Mouse (Mus musculus): ENCODE results near the gene Fgfr2.
A peak's percentile ranks its signal among the peaks of the same experiment; 100 is the strongest.
"Not testable (repeated sequence)": the region's sequence is repeated elsewhere in the genome, so short reads cannot be mapped to it uniquely, and the experiment has no call there.

Fgfr2 gene

DNA sequence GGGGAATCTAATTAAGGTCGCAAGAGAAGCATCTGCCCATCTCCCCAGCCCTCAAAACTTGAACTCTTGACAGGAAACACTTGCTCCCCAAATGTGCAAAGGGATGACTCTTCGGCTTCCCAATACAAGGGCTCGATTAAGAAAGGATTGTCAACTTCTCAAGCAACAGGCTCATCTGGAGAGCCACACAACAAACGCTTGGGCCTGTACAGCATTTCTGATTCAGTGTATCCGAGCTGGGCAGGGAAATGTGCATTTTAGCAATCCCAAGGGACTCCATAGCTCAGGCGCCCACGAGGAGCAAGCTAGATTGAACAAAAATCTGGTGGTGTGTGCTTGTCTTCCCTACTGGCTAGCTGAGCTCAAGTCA, 2576.7 kb downstream of the Fgfr2 start:
- DNase-seq (ENCODE audit: low spot score) = no peak

DNA sequence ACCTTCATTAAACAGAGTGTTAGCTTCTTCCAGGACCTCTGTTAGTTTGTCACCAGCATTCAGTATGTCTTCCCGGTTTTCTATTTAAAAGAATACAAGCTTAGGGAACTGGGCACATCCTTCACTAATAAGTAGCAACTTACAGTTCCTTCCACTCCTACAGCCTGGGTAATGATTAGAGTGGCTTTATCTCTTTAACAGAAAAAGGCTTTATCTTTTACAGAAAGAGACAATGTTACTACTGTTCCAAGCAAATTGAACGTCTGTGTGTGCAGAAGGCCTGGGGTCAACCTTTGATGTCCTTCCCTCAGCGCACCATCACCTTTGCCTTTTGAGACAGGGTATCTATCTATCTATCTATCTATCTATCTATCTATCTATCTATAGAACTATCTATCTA, 2577.3 kb downstream of the Fgfr2 start:
- DNase-seq (ENCODE audit: low spot score) = no peak

DNA sequence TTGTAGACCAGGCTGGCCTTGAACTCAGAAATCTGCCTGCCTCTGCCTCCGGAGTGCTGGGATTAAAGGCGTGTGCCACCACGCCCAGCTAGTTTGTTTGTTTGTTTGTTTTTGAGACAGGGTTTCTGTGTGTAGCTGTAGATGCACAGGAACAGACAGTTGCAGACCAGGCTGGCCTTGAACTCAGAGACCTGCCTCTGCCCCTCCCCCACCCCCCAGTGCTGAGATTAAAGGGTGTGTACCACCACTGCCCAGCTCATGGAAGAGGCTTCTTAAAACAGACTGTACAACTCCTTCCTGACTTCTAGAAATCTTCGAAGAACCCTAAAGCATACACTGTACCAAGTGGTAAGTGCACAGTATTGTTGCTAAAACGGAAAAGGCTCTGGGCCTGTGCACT, 2577.7 kb downstream of the Fgfr2 start:
- DNase-seq (ENCODE audit: low spot score) = no peak

DNA sequence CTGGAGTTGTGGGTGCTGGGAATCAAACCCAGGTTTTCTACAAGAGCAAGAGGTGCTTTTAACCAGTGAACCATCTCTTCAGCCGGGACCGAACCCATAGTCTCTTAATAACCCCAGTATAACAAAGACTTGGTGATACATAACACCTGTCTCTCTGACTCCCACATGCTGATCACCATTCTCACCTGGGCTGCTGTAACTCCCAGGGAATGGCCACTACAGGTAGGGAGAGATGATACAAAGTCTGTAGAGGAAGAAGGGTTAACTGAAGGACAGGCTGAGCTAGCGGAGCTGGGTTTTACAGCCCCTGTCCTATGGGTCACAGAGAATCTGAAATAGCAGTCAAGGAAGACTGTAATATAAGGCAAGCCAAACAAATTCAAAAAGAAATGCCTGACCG, 2580.0 kb downstream of the Fgfr2 start:
- DNase-seq (ENCODE audit: low spot score) = no peak

DNA sequence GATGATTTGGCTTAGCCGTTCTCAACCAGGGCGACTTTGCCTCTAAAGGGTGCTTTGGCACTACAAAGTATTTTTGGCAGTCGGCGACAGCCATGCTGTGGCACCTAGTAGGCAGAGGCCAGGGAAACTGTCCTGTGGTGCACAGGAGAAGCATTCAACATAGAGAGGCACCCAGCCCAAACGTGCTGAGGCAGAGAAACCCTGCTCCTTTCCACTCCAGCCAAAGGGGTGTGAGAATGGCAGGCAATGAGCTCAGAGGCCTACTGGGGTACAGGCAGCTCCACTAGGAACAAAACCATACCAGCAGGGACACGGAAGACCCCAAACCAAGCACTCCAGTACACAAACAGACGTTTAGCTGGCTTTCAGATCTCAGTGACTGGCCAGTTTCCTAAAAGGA, 2583.0 kb downstream of the Fgfr2 start:
- DNase-seq (ENCODE audit: low spot score) = no peak

DNA sequence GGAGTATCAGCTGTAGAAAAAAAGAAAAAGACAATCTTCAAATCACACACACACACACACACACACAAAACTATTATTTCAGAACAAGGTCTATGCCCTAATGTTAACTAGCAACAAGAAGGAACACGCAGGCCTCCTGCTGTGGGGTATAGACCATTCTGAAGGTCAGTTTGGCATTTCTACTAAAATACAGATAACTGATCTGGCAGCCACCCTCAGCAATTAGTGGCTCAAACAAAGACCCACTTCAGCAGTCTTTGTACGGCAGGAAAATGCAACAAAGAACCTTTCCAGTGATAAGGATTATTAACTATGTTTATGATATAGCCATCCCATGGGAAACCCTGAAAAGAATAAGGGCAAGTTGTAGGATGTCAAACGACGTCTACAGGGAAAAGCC, 2586.1 kb downstream of the Fgfr2 start:
- DNase-seq (ENCODE audit: low spot score) = no peak

DNA sequence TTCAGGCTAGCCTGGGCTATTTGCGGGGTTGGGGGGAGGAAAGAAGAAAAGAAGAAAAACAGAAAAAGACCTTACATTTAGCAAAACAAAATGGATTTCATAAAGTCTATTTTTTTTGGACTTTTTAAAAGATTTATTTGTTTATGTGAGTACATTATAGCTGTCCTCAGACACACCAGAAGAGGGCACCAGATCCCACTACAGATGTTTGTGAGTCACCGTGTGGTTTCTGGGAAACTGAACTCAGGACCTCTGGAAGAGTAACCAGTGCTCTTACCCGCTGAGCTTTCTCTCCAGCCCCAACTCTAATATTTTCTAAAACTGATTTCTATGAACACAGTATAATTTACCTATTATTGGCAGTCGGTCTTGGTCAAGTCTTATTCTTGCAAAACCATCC, 2588.0 kb downstream of the Fgfr2 start:
- DNase-seq (ENCODE audit: low spot score) = no peak

DNA sequence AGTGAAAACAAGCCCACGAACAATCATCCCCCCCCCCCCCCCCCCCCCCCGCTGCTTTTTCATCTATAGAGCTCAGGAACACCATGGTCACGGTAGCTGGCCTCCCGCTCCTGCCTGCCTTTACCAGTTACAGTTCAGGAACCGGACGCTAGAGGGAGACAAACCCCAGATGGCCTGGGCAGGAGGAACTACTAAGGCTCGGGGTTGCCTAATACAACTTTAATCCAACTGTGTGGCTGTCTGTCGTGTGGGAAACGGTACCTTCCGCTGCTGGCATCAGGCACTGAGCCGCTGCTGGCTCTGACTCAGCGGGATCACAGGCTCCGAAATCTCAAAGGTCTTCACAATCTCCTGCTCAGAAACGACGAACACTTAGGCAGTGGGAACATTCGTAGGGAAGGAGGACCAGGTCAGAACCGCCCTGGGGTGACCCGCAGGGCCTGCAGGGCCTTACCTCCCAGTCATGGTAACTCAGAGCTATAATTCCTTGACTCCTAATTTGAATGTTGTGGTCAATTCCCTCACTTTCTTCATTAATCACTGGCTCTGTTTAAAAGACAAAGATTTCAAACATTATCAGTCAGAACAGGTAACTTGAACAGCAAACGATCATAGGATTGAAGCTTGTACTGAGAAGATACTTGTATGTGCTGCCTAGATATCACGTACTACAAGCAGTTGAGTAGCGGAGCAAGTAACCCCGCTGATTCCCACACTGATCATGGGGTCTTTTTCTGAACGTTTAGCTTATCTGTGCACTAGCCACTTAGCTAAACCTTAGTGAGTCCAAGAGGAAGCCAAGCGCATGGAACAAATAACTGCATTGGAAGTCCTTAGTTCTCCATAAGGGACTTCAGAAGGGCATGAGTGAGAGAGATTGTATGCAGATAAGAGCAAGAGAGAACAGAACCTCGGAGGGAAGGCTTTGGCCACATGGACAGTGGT, 2589.6 kb downstream of the Fgfr2 start:
- peak; percentile 75 for DNase-seq (ENCODE audit: low spot score)

DNA sequence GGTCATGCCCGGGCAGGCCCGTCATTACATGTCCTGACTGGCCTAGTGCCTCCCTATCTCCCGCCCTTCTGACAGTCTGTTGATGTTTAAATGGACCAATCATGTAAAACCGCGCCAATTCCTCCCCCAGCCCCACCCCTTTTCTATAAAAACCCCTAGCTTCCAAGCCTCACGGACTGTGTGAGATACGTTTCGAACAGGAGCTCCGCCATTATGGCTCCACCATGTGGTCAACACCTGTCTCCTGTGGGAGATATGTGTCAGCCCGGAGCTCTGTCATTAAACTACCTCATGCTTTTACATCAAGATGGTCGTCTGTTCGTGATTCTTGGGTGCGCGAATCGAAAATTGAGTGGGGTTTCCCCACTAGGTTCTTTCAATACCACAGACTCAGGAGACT, 2592.0 kb downstream of the Fgfr2 start:
- not testable (repeated sequence) for DNase-seq (ENCODE audit: low spot score)

DNA sequence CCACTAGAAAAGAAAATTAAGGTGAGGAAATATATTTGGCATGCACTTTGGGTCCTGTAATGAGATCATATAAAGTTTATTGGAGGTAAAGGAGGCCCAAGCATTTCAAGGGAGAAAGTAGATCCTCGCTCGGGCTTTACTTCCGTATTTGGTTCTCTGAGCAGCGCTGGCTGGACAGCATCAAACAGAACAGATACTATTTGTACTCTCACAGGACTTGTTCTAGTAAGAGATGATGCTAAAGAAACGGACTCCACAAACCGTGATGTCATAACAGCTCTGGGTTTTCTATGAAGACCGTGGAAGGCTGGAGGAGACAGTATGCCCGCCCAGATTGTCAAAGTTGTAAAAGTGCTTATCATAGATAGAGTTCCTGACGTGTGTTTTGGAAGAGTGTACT, 2595.8 kb downstream of the Fgfr2 start:
- no peak for DNase-seq (ENCODE audit: low spot score)

DNA sequence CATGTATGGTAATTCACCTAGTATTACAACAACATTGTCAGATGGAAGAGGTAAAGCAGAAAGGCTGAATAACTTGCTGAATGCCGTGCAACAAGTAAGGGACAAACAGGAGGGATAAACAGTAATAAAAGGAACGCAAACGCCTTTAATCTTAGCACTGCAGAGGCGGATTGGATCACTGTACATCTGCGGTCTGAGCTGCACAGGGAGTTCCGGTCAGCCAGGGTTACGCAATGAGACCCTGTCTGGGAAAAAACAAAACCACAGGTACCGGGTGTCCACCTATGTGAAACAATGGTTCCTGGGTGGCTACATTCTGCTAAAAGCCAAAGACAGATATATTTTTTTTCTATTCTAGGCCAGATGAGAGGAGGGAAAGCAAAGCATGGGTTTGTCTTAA, 2599.7 kb downstream of the Fgfr2 start:
- DNase-seq (ENCODE audit: low spot score) = no peak

DNA sequence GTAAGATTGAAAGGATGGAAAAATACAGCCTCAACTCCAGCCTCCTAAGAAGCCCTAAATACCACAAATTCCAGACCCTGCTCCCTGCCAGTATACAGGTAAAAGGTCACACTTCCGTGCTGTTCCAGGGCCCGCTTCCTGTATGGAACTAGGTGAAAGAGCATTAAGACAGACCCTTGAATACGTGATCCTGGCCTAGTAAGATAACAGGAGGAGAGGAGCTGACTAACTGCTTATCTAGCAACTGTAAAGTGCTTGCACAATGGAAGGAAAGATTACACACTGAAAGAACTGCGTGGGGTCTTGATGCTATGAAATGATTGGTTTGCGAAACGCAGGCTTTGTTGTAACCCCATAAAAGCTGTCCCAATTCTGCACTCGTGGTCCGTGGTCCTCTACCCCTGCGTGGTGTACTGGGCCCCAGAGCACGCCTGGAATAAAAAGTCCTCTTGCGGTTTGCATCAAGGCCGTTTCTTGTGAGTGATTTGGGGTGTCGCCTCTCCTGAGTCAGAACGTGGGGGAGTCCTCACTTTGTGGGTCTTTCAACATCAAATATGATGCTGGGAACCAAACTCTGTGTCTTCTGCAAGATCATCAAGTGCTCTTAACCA, 2602.2 kb downstream of the Fgfr2 start:
- no peak for DNase-seq (ENCODE audit: low spot score)

DNA sequence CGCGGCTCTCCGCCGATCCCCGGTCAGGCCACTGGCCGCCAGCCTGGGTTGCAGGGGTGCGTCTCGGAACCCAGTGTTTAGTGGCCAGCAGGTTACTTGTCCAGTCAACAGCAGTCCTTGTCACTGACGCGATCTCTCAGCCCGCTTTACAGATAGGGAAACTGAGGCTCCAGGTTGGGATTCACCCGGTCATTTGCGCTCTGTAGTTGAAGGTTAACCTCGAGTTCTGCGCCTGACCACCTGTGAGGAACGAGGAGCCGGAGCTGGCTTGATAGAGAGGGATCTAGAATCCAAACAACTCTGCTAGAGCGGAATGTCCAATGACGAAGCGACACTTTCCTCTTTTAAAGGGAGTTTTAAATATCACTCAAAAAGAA, 2603.1 kb downstream of the Fgfr2 start, which contains the start of gene Ate1:
Ate1 (minus strand) TSS at position 321 of the 377 bp plus-strand sequence.
- DNase-seq (ENCODE audit: low spot score) = no peak

DNA sequence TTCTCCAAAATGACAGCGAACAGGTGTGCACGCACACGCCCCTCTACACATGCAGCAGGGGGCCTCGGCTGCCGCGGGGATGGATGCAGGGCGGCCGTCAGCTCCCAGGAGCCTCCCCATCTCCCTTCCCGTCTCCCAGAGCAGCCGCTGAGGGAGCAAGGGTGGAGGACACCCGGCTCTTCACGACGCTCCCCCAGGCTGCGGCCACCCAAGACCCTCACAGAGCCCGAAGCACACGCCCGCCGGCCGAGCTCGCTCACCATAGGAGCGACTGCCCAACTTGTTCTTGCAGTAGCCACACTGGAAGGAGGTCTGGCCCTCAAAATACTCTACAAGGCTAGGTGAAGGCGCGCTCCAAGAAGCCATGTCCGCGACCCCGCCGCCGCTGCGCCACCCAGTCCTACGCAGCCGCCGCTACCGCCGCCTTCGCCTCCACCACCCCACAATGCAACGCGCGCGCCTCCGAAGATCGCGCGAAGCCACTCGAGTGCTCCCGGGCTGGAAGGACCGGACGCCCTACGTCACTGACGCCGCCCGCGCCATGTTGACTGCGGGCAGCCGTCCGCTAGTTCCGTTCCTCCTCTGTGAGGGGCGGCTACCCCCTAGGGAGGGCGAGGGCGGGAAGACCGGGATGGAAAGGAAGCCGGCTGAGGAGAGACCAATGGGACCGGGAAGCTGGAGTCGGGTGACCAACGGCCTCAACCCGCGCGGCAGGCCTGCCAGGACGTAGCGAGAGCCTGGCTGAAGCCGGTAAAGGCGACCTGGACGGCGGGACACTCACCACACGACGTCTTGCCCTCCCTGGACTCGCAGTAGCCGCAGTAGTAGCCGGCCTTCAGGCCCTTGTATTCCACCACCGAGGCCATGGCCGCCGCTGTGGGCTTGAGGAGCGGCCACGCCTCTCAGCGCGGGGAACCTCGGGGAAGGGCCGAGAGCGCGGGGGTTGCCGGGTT, 2603.8 kb downstream of the Fgfr2 start:
- DNase-seq (ENCODE audit: low spot score) = peak; percentile 93

DNA sequence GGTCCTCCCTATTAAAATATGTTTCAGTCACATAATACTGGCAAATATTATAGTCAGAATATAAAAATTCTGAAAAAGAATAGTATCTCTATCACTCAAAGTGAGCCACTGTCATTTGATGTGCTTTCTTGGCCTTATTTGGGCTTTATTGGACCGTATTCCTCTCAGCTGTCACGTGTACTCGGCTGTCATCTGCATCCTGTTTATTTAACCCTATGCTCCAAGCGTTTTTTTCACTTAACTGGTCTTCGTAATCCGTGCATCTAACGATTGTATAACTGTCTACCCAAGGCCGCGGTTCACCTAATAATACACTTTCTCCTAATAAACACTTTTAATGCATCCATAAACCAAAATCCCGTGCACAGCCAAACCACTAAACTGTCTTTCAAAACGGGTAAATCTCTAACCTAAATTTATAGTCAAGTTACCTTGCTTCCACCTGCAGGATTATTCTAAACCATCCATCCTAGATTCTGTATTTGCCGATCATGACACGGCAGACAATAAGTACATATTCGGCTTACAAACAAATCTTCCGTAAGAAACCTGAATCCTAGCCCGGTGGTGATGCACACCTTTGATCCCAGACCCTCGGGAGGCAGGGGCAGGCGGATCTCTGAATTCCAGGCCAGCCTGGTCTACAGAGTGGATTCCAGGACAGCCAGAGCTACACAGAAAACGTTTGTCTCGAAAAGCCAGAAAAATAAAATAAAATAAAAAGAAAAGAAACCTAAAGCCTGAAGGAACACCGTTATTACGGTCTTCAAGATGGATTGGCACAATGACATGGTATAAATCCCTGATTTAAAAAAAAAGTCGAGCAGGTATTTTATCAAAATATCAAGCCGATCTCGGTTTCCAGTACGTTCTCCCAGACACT, 2604.7 kb downstream of the Fgfr2 start:
- DNase-seq (ENCODE audit: low spot score) = peak; percentile 37

DNA sequence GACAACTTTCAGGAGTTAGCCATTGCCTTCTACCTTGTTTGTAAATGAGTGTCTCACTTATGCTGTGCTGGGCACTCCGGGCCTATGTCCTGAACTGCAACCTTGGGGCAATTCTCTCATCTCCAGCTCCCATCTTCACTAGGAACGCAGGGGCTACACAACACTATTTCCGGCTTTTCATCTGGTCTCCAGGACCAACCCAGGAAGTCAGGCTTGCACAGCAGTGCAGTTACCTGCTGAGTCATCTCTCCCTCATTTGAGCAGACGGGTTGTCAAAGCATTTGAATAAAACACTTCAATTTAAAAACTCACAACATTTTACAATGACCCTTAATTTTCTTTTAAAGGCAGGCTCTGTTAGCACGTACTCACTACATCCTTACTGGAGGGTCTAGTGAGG, 2612.9 kb downstream of the Fgfr2 start:
- DNase-seq (ENCODE audit: low spot score) = no peak

DNA sequence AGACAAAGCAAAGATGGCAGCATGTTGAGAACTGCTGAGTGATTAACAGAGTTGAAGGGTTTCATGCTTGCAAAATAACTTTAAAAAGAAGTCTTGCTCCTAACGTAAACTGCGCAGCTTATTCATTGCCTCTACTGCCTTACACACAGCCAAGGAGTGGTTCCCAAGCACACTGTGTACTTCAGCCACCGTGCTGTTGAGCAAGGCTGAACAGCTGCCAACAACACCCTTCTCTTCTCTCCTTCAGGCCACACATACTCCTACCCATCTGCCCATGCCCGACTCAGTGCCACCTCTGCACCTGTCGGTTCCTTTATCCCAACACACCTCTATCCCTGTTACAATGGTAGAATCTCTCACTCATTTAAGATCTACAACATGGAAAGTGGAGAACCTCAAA, 2620.1 kb downstream of the Fgfr2 start:
- no peak for DNase-seq (ENCODE audit: low spot score)

DNA sequence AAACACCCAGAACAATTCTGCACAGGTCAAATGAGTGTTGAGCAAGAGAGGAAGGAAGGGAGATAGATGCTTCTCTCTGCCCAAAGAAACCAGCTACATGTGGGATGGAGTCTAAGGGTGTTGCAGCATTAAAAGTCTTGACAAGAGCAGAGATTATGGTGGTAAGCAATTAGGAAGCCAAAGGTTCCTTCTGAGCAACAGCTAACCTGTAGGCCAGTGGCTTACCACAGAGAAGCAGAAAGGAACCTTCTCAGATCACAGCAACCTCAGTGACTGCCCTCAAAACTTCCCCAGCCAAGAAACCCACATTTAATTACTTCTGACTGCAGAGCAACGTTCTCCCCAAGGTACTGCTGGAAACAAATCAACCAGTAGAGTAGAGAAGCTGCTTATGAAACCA, 2621.7 kb downstream of the Fgfr2 start:
- DNase-seq (ENCODE audit: low spot score) = no peak

DNA sequence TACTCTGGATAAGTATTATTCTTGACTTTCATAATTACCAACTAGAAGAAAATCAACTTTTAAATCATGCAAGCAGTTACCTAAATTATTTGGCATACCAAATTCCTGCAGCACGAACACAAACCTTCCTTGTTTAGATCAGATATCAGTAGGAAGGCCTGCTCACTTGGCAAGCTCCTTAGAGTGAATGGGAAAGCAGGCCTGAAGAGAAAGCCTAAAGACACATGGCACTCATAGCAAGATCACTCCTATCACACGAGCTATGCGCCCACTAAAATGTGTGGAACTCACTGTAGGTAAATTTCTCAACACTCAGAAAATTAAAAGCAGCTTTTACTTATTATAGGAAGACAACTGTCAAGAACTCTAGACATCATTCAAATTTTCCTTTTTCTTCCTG, 2629.8 kb downstream of the Fgfr2 start:
- no peak for DNase-seq (ENCODE audit: low spot score)

DNA sequence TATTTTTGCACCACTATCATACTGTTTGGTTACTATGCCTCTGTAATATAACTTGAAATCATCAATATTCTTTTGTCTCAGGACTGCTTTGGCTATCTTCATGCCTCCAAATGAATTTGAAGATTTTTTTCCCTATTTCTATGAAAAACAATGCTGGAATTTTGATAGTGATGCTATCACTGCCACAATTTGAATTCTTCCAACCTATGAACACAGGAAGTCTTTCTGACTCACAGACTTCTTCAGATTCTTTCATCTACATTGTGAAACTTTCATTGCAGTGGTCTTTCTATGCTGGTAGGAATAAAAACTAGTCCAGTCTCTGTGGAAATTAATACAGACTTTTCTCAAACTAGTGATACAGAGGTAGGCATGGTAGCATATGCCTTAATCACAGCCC, 2631.1 kb downstream of the Fgfr2 start:
- no peak for DNase-seq (ENCODE audit: low spot score)

DNA sequence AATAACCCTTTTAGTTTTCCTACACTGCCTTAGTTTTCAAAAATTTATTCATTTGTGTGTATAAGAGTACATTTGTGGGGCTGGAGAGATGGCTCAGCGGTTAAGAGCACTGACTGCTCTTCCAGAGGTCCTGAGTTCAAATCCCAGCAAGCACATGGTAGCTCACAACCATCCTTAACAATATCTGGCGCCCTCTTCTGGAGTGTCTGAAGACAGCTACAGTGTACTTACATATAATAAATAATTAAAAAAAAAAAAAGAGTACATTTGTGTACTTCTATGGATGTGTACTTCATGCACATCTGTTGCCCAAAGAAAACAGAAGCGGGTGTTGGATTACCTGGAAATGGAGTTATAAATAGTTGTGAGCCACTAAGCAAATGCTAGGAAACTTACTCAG, 2644.1 kb downstream of the Fgfr2 start:
- not testable (repeated sequence) for DNase-seq (ENCODE audit: low spot score)

DNA sequence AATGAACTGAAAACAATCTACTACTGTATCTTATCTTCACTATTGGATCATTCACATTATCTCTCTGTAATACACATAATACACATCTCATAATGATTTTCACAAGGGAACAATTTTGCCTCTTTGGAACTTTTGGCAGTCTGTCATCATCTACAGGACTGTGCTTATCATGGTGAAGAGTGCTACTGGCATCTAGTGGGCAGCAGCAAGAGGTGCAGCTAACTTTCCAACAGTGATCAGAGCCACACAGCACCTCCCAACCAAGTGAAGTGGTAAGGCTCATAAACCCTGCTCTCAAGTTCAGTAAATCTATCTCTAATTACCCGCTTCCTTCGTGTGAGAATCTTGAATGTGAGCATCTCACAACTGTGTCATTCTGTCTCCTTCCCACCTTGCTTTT, 2647.2 kb downstream of the Fgfr2 start:
- peak; percentile 15 for DNase-seq (ENCODE audit: low spot score)

Measured in T-cell, adult 2 months (primary cell).